Mouse (Mus musculus): ENCODE results near the gene Gm5134. TPM values are rescaled to one million over a fixed set of nuclear protein-coding genes. Genes with fewer than 3 reads are reported as not detected.

The Gm5134 gene
- total and polyA plus RNA-seq, 3 experiments, result not detected

DNA sequence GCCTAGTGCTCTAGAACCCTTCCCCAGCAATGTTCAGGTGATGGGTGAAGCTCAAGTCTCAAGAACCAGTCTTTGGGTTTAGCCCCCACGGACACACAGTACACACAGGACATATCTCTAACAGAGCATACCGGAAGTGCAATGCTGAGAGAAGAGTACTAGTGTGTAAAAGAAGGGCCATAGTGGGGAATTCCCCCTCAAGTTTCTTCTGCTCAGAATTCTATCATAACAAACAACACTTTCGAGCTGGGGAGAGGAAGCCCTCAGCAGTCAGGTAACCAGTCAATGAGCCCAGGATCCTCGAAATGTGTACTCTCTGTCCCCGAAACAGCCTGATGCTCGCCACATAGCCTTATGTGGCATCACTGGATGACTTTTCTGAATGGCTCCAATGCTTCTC lies 52.1 kb downstream of the Gm5134 start:
- intact Hi-C loops (cut with DNase I), result no loop called here
- H3K9ac ChIP-seq (ENCODE audit: low read depth, low read length), result no peak overlapping the region
- no peak for DNase-seq
- no peak overlapping the region for H3K27ac ChIP-seq
- no peak for TF ChIP-seq EP300 (IDR thresholded peaks at IDR 0.05; ENCODE audit: insufficient read depth, low read depth, low read length)
- TF ChIP-seq CTCF (IDR thresholded peaks at IDR 0.05), result no peak
- no peak for TF ChIP-seq POLR2A (IDR thresholded peaks at IDR 0.05; ENCODE audit: insufficient read depth, low read depth, low read length)
- H3K79me2 ChIP-seq (replicated peaks; ENCODE audit: control insufficient read depth, insufficient read depth, low read length), result no peaks in the 10 kb centered on the region
- H3K4me3 ChIP-seq, result no peak overlapping the region
- no peaks in the 10 kb centered on the region; the same call in 1 of the 2 replicates for H3K4me1 ChIP-seq (ENCODE audit: control insufficient read depth, insufficient read depth, low read length)
- no peaks in the 10 kb centered on the region for H3K27me3 ChIP-seq (ENCODE audit: control insufficient read depth, insufficient read depth, low read length)
- H3K36me3 ChIP-seq (ENCODE audit: control insufficient read depth, insufficient read depth, low read length), result no peaks in the 10 kb centered on the region
- WGBS, result 84% methylated on average over 6 of the region's 6 CpGs

DNA sequence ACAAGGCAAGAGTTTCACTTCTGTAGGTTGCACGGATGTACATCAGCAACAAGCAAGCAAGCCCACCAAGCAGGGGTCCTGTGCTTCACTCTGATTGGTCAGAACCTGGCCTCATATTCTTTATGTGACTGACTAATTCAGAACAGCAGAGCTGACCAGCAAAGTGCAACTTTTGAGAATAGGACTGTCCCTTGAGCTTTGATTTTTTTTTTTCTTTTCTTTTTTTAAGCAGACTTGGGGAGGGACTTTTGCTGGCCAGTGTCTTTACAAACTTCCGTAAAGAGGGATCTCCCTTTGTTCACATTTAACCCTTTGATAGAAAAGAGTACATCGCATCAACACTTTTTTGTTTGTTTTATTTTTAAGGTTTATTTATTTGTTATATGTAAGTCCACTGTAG lies 55.5 kb downstream of the Gm5134 start:
- no peak overlapping the region for H3K27ac ChIP-seq
- H3K4me1 ChIP-seq (ENCODE audit: control insufficient read depth, insufficient read depth, low read length), result no peaks in the 10 kb centered on the region
- DNase-seq, result no peak
- H3K4me3 ChIP-seq, result no peak overlapping the region
- TF ChIP-seq CTCF (IDR thresholded peaks at IDR 0.05), result no peak
- TF ChIP-seq POLR2A (IDR thresholded peaks at IDR 0.05; ENCODE audit: insufficient read depth, low read depth, low read length), result no peak
- TF ChIP-seq EP300 (IDR thresholded peaks at IDR 0.05; ENCODE audit: insufficient read depth, low read depth, low read length), result no peak
- no peak overlapping the region for H3K9ac ChIP-seq (ENCODE audit: low read depth, low read length)
- intact Hi-C loops (cut with DNase I), result no loop called here
- WGBS, result 68% methylated on average over 3 of the region's 3 CpGs
- no peaks in the 10 kb centered on the region for H3K79me2 ChIP-seq (replicated peaks; ENCODE audit: control insufficient read depth, insufficient read depth, low read length)
- H3K36me3 ChIP-seq (ENCODE audit: control insufficient read depth, insufficient read depth, low read length), result no peaks in the 10 kb centered on the region
- H3K27me3 ChIP-seq (ENCODE audit: control insufficient read depth, insufficient read depth, low read length), result no peaks in the 10 kb centered on the region

DNA sequence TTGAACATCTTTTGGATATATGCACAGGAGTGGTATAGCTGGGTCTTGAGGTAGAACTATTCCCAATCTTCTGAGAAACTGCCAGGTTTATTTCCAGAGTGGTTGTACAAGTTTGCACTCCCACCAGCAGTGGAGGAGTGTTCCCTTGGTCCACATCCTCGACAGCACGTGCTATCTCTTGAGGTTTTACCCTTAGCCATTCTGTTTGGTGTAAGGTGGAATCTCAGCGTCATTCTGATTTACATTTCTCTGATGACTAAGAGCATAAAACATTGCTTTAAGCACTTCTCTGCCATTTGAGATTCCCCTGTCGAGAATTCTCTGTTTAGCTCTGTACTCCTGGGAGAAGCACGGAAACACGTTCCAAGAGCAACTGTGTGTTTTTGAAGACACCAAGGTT lies 58.6 kb downstream of the Gm5134 start:
- no peak overlapping the region for H3K4me3 ChIP-seq
- no peak overlapping the region for H3K9ac ChIP-seq (ENCODE audit: low read depth, low read length)
- H3K27ac ChIP-seq, result no peak overlapping the region
- DNase-seq, result no peak
- H3K4me1 ChIP-seq (ENCODE audit: control insufficient read depth, insufficient read depth, low read length), result no peaks in the 10 kb centered on the region
- no peaks in the 10 kb centered on the region for H3K27me3 ChIP-seq (ENCODE audit: control insufficient read depth, insufficient read depth, low read length)
- no peak for TF ChIP-seq CTCF (IDR thresholded peaks at IDR 0.05)
- TF ChIP-seq POLR2A (IDR thresholded peaks at IDR 0.05; ENCODE audit: insufficient read depth, low read depth, low read length), result no peak
- no peak for TF ChIP-seq EP300 (IDR thresholded peaks at IDR 0.05; ENCODE audit: insufficient read depth, low read depth, low read length)
- 48% methylated on average over 6 of the region's 6 CpGs for WGBS
- H3K79me2 ChIP-seq (replicated peaks; ENCODE audit: control insufficient read depth, insufficient read depth, low read length), result no peaks in the 10 kb centered on the region
- intact Hi-C loops (cut with DNase I), result no loop called here
- H3K36me3 ChIP-seq (ENCODE audit: control insufficient read depth, insufficient read depth, low read length), result no peaks in the 10 kb centered on the region

DNA sequence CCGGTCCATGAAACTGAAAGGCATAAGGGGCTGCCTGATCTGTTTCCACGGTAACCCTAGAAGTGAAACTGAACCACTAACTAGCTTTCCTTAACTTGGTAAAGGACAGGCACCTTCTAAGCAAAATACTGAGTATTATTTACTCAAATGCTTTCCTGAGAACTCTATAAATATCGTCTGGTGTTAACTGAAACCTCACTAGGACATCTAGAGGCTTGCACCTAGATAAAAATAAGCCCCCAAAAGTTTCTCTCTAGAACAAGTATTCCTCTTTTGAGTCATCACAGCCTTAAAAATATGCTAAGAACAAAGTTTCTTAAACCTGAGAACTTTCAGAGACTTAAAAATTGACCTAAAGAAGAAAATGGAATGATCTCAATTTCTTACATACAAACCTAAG lies 62.6 kb downstream of the Gm5134 start:
- intact Hi-C loops (cut with DNase I), result no loop called here
- 84% methylated on average over 3 of the region's 3 CpGs for WGBS
- no peak for DNase-seq
- H3K4me3 ChIP-seq, result no peak overlapping the region
- H3K9ac ChIP-seq (ENCODE audit: low read depth, low read length), result no peak overlapping the region
- TF ChIP-seq CTCF (IDR thresholded peaks at IDR 0.05) (no peak), EP300 (IDR thresholded peaks at IDR 0.05; ENCODE audit: insufficient read depth, low read depth, low read length) (no peak), POLR2A (IDR thresholded peaks at IDR 0.05; ENCODE audit: insufficient read depth, low read depth, low read length) (no peak)
- no peaks in the 10 kb centered on the region for H3K79me2 ChIP-seq (replicated peaks; ENCODE audit: control insufficient read depth, insufficient read depth, low read length)
- no peaks in the 10 kb centered on the region for H3K4me1 ChIP-seq (ENCODE audit: control insufficient read depth, insufficient read depth, low read length)
- no peak overlapping the region for H3K27ac ChIP-seq
- no peaks in the 10 kb centered on the region for H3K27me3 ChIP-seq (ENCODE audit: control insufficient read depth, insufficient read depth, low read length)
- no peaks in the 10 kb centered on the region for H3K36me3 ChIP-seq (ENCODE audit: control insufficient read depth, insufficient read depth, low read length)

DNA sequence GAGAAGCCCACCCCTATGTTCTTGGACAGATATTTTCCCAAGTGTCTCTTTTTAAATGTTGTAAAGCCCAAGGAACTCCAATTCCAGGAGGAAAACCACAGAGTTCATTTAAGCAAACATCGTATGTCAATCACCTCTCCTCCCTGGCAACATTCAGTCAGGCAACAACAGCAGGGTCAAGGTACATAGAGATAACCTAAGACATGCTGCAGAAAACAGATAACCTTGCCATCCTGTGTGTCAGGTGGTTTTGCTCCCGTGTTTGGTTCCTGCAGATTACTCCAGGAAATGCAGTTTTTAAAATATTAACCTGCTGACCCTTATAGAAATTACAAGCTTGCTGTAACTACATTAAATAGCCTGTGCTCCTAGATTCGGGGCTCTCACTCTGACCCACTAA lies 67.4 kb downstream of the Gm5134 start:
- DNase-seq, result no peak
- H3K27ac ChIP-seq, result no peak overlapping the region
- intact Hi-C loops (cut with DNase I), result no loop called here
- H3K4me3 ChIP-seq, result no peak overlapping the region
- H3K79me2 ChIP-seq (replicated peaks; ENCODE audit: control insufficient read depth, insufficient read depth, low read length), result no peaks in the 10 kb centered on the region
- 30% methylated on average over 3 of the region's 3 CpGs for WGBS
- no peak for TF ChIP-seq EP300 (IDR thresholded peaks at IDR 0.05; ENCODE audit: insufficient read depth, low read depth, low read length)
- TF ChIP-seq POLR2A (IDR thresholded peaks at IDR 0.05; ENCODE audit: insufficient read depth, low read depth, low read length), result no peak
- TF ChIP-seq CTCF (IDR thresholded peaks at IDR 0.05), result no peak
- no peak overlapping the region for H3K9ac ChIP-seq (ENCODE audit: low read depth, low read length)
- H3K27me3 ChIP-seq (ENCODE audit: control insufficient read depth, insufficient read depth, low read length), result no peaks in the 10 kb centered on the region
- no peaks in the 10 kb centered on the region for H3K4me1 ChIP-seq (ENCODE audit: control insufficient read depth, insufficient read depth, low read length)
- no peaks in the 10 kb centered on the region for H3K36me3 ChIP-seq (ENCODE audit: control insufficient read depth, insufficient read depth, low read length)

DNA sequence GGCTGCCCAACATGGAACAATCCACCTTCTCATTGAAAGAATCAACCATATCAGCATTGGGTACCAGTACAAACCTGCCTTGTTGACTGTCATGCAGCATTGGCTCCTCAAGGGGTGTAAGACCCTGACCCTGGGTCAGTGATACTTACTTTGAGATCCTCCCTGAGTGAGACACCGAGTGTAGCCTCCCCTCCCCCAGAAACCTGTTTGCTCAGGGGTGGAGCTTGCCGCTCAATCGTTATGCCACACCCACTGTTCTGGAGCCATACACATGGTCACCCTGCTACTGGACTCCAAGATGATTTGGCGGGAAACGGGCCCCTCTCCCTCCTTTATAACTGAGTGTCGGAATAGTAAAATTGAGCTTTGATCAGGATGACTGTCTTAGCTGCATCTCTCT lies 69.6 kb downstream of the Gm5134 start:
- WGBS, result 91% methylated on average over 6 of the region's 6 CpGs
- no peaks in the 10 kb centered on the region for H3K27me3 ChIP-seq (ENCODE audit: control insufficient read depth, insufficient read depth, low read length)
- no peaks in the 10 kb centered on the region for H3K36me3 ChIP-seq (ENCODE audit: control insufficient read depth, insufficient read depth, low read length)
- H3K27ac ChIP-seq, result no peak overlapping the region
- no peak overlapping the region for H3K9ac ChIP-seq (ENCODE audit: low read depth, low read length)
- intact Hi-C loops (cut with DNase I), result no loop called here
- no peaks in the 10 kb centered on the region for H3K4me1 ChIP-seq (ENCODE audit: control insufficient read depth, insufficient read depth, low read length)
- H3K4me3 ChIP-seq, result no peak overlapping the region
- TF ChIP-seq EP300 (IDR thresholded peaks at IDR 0.05; ENCODE audit: insufficient read depth, low read depth, low read length) (no peak), POLR2A (IDR thresholded peaks at IDR 0.05; ENCODE audit: insufficient read depth, low read depth, low read length) (no peak)
- H3K79me2 ChIP-seq (replicated peaks; ENCODE audit: control insufficient read depth, insufficient read depth, low read length), result no peaks in the 10 kb centered on the region
- DNase-seq, result no peak
